Mouse (Mus musculus): Measurements from ENCODE around the gene Zc3h14. TPM values are rescaled to one million over a fixed set of nuclear protein-coding genes. Genes with fewer than 3 reads are reported as not detected.

Gene Zc3h14
- polyA plus RNA-seq, 1 experiment from 2014 or later = 85.7 TPM

GRCm38 (mm10) chr12:98724976-98725375 is 21.8 kb upstream of the Zc3h14 start:
- Histone ChIP-seq H3K27me3 (no peaks in the 10 kb centered on the region), H3K36me3 (no peaks in the 10 kb centered on the region), H3K4me3 (no peak overlapping the region), H3K9ac (no peak overlapping the region), H3K4me1 (replicated peaks) (peaks cover 21% of the 10 kb centered on the region), H3K4me2 (no peak overlapping the region), H3K9me3 (replicated peaks) (no peaks in the 10 kb centered on the region), H3K27ac (no peak overlapping the region)
- ATAC-seq (replicated peaks; ENCODE audit: insufficient number of reproducible peaks, insufficient read depth, low FRiP score, low read depth) = no peak
- WGBS = 65% methylated on average over 5 of the region's 5 CpGs

- 82% methylated on average over 7 of the region's 7 CpGs for WGBS
- Histone ChIP-seq H3K9ac (no peak overlapping the region), H3K4me3 (no peak overlapping the region), H3K27me3 (no peaks in the 10 kb centered on the region), H3K9me3 (replicated peaks) (no peaks in the 10 kb centered on the region), H3K4me2 (no peak overlapping the region), H3K36me3 (no peaks in the 10 kb centered on the region), H3K4me1 (replicated peaks) (peaks cover 11% of the 10 kb centered on the region), H3K27ac (no peak overlapping the region)
- ATAC-seq (replicated peaks; ENCODE audit: insufficient number of reproducible peaks, insufficient read depth, low FRiP score, low read depth) = no peak
These were observed 20.7 kb upstream of the Zc3h14 start for GRCm38 (mm10) chr12:98726078-98726477.

- no peaks in the 10 kb centered on the region for H3K9me3 ChIP-seq (replicated peaks)
- no peak overlapping the region for H3K4me2 ChIP-seq
- H3K27me3 ChIP-seq = no peaks in the 10 kb centered on the region
- 46% methylated on average over 7 of the region's 7 CpGs for WGBS
- no peak overlapping the region for H3K27ac ChIP-seq
- no peak for ATAC-seq (replicated peaks; ENCODE audit: insufficient number of reproducible peaks, insufficient read depth, low FRiP score, low read depth)
- no peak overlapping the region for H3K4me3 ChIP-seq
- no peaks in the 10 kb centered on the region for H3K36me3 ChIP-seq
- peaks cover 7% of the 10 kb centered on the region for H3K4me1 ChIP-seq (replicated peaks)
- H3K9ac ChIP-seq = no peak overlapping the region
These were observed 19.6 kb upstream of the Zc3h14 start for GRCm38 (mm10) chr12:98727186-98727585.

GRCm38 (mm10) chr12:98730682-98731081 is 16.1 kb upstream of the Zc3h14 start:
- no peak overlapping the region for H3K4me3 ChIP-seq
- 86% methylated on average over 11 of the region's 11 CpGs for WGBS
- H3K27ac ChIP-seq = no peak overlapping the region
- H3K4me1 ChIP-seq (replicated peaks) = peaks cover 27% of the 10 kb centered on the region
- H3K27me3 ChIP-seq = no peaks in the 10 kb centered on the region
- H3K4me2 ChIP-seq = no peak overlapping the region
- no peak for ATAC-seq (replicated peaks; ENCODE audit: insufficient number of reproducible peaks, insufficient read depth, low FRiP score, low read depth)
- H3K9ac ChIP-seq = no peak overlapping the region
- no peaks in the 10 kb centered on the region for H3K36me3 ChIP-seq
- H3K9me3 ChIP-seq (replicated peaks) = no peaks in the 10 kb centered on the region

GRCm38 (mm10) chr12:98733165-98733564 is 13.6 kb upstream of the Zc3h14 start:
- Histone ChIP-seq H3K27me3 (no peaks in the 10 kb centered on the region), H3K27ac (no peak overlapping the region), H3K4me1 (replicated peaks) (peaks cover 27% of the 10 kb centered on the region), H3K9ac (no peak overlapping the region), H3K4me3 (peak overlapping the region; percentile 84), H3K4me2 (peak overlapping the region; percentile 85), H3K36me3 (no peaks in the 10 kb centered on the region), H3K9me3 (replicated peaks) (no peaks in the 10 kb centered on the region)
- no peak for ATAC-seq (replicated peaks; ENCODE audit: insufficient number of reproducible peaks, insufficient read depth, low FRiP score, low read depth)
- WGBS = 45% methylated on average over 3 of the region's 3 CpGs

- no peaks in the 10 kb centered on the region for H3K36me3 ChIP-seq
- no peaks in the 10 kb centered on the region for H3K27me3 ChIP-seq
- no peak for ATAC-seq (replicated peaks; ENCODE audit: insufficient number of reproducible peaks, insufficient read depth, low FRiP score, low read depth)
- 8% methylated on average over 12 of the region's 12 CpGs for WGBS
- no peaks in the 10 kb centered on the region for H3K9me3 ChIP-seq (replicated peaks)
- peak overlapping the region; percentile 78 for H3K9ac ChIP-seq
- H3K4me3 ChIP-seq = peak overlapping the region; percentile 84
- peak overlapping the region; percentile 85 for H3K4me2 ChIP-seq
- no peak overlapping the region; the same call in 1 of the 2 replicates for H3K27ac ChIP-seq
- peaks cover 30% of the 10 kb centered on the region for H3K4me1 ChIP-seq (replicated peaks)
These were observed 13.0 kb upstream of the Zc3h14 start for GRCm38 (mm10) chr12:98733776-98734175.

GRCm38 (mm10) chr12:98734246-98734879 is 12.4 kb upstream of the Zc3h14 start:
- no peaks in the 10 kb centered on the region for H3K36me3 ChIP-seq
- no peaks in the 10 kb centered on the region for H3K27me3 ChIP-seq
- peak overlapping the region; percentile 84 for H3K4me3 ChIP-seq
- ATAC-seq (replicated peaks; ENCODE audit: insufficient number of reproducible peaks, insufficient read depth, low FRiP score, low read depth) = peak; percentile 65; the same call in 1 of the 2 replicates
- peak overlapping the region; percentile 78 for H3K9ac ChIP-seq
- peaks cover 30% of the 10 kb centered on the region for H3K4me1 ChIP-seq (replicated peaks)
- under 1% methylated on average over 30 of the region's 30 CpGs for WGBS
- H3K4me2 ChIP-seq = peak overlapping the region; percentile 85
- no peaks in the 10 kb centered on the region for H3K9me3 ChIP-seq (replicated peaks)
- peak overlapping the region; percentile 65 for H3K27ac ChIP-seq

GRCm38 (mm10) chr12:98734880-98735801 is 11.6 kb upstream of the Zc3h14 start:
- H3K36me3 ChIP-seq = no peaks in the 10 kb centered on the region
- no peak for ATAC-seq (replicated peaks; ENCODE audit: insufficient number of reproducible peaks, insufficient read depth, low FRiP score, low read depth)
- peak overlapping the region; percentile 78 for H3K9ac ChIP-seq
- H3K4me2 ChIP-seq = peak overlapping the region; percentile 85
- peak overlapping the region; percentile 65 for H3K27ac ChIP-seq
- no peaks in the 10 kb centered on the region for H3K9me3 ChIP-seq (replicated peaks)
- no peaks in the 10 kb centered on the region for H3K27me3 ChIP-seq
- 11% methylated on average over 22 of the region's 22 CpGs for WGBS
- peak overlapping the region; percentile 84 for H3K4me3 ChIP-seq
- H3K4me1 ChIP-seq (replicated peaks) = peaks cover 30% of the 10 kb centered on the region

- Histone ChIP-seq H3K27ac (peak within 1 kb of the TSS; percentile 98), H3K4me1 (replicated peaks) (peaks cover 40% of the 10 kb centered on the region), H3K27me3 (no peaks in the 10 kb centered on the region), H3K36me3 (no peaks in the 10 kb centered on the region), H3K9ac (peak within 1 kb of the TSS; percentile 97), H3K4me2 (peak within 1 kb of the TSS; percentile 59), H3K4me3 (peak within 1 kb of the TSS; percentile 85), H3K9me3 (replicated peaks) (no peaks in the 10 kb centered on the region)
- ATAC-seq (replicated peaks; ENCODE audit: insufficient number of reproducible peaks, insufficient read depth, low FRiP score, low read depth) = peak; percentile 77
- WGBS = under 1% methylated on average over 75 of the region's 75 CpGs
These were observed 9.6 kb upstream of the Zc3h14 start, which contains the start of gene Ptpn21 for GRCm38 (mm10) chr12:98736951-98737800. Ptpn21 (minus strand) TSS chr12:98737405.

GRCm38 (mm10) chr12:98737801-98738350 is 8.9 kb upstream of the Zc3h14 start:
- H3K9ac ChIP-seq = peak overlapping the region; percentile 97
- H3K9me3 ChIP-seq (replicated peaks) = no peaks in the 10 kb centered on the region
- no peaks in the 10 kb centered on the region for H3K27me3 ChIP-seq
- H3K4me2 ChIP-seq = peak overlapping the region; percentile 59
- peak overlapping the region; percentile 85 for H3K4me3 ChIP-seq
- H3K27ac ChIP-seq = peak overlapping the region; percentile 98
- 8% methylated on average over 7 of the region's 7 CpGs for WGBS
- H3K4me1 ChIP-seq (replicated peaks) = peaks cover 40% of the 10 kb centered on the region
- ATAC-seq (replicated peaks; ENCODE audit: insufficient number of reproducible peaks, insufficient read depth, low FRiP score, low read depth) = 0 out of 2 replicates have a peak, but pooled peaks have one; percentile 15
- no peaks in the 10 kb centered on the region for H3K36me3 ChIP-seq

Data from heart, embryonic 15.5 days (tissue).